In the genomic region with DNA sequence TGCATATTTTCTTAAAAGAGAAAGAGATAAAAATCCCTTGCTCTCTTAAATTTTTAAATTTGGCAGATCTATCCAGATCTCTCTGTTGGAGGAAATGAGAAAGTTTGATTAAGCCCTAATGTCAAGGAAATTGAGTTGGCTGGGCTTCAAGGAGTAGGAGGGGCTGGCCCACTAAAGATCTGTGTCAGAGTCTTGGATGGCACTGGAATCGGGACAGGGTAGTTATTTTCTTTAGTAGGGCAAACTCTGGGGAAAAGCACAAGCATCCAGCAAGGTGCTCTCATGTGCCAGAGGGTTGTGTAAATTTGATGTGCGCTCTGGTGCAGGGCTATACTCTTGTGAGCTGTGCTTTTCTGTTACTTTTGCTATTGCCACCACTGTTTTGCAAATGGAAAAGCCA, we compare ENCODE assay signal across 10 mouse cellular contexts. TPM values are rescaled to one million over a fixed set of nuclear protein-coding genes. Genes with fewer than 3 reads are reported as not detected.
DNase-seq lines count a peak whose midpoint lies in the region; ATAC-seq and TF ChIP-seq lines count a peak whose summit lies in the region.
"Had no signal": no experiment of that assay in that cellular context is flagged by ENCODE, and none has a peak within 500 bp of the region (broad histone marks: within the 10 kb centered on the region; RNA-seq: fewer than 3 reads in every experiment).

No protein-coding gene starts in this region.

- peak; percentile 48 for ATAC-seq in frontal cortex, adult (ENCODE audit: low TSS enrichment)
- peak; percentile 61 for ATAC-seq in forebrain, postnatal 0 days

- 27% methylated on average over 2 of the region's 2 CpGs for WGBS in forebrain, postnatal 0 days

- TF ChIP-seq CTCF in forebrain, postnatal 0 days (IDR thresholded peaks at IDR 0.05; ENCODE audit: low read depth): no peak

- H3K4me2 ChIP-seq in forebrain, postnatal 0 days (ENCODE audit: low read depth): no peak overlapping the region
- H3K4me2 ChIP-seq: heart, embryonic 11.5 days; liver, embryonic 11.5 days had no signal

- no peaks in the 10 kb centered on the region for H3K9me3 ChIP-seq in forebrain, postnatal 0 days (ENCODE audit: low read length)

- H3K4me3 ChIP-seq in forebrain, postnatal 0 days (ENCODE audit: low read depth, low read length): no peak overlapping the region

- no peaks in the 10 kb centered on the region for H3K36me3 ChIP-seq in forebrain, postnatal 0 days (ENCODE audit: insufficient read depth)

- no peaks in the 10 kb centered on the region for H3K27me3 ChIP-seq in forebrain, postnatal 0 days (ENCODE audit: insufficient read depth, low read length)

- no peak for DNase-seq in frontal cortex, postnatal 10 days (ENCODE audit: low spot score in 2 of 2)
- peak; percentile 4 for DNase-seq in ovary, adult 18-20 months (ENCODE audit: low spot score)
- no peak for DNase-seq in ovary, postnatal 14 days (ENCODE audit: low spot score)
- DNase-seq in forebrain, postnatal 0 days: no peak
- DNase-seq in thymus, postnatal 4 days: no peak
- no peak for DNase-seq in natural killer cell, adult 2 months (ENCODE audit: low spot score in 2 of 2)
- no peak for DNase-seq in lung, postnatal 4 days

- H3K27ac ChIP-seq in forebrain, postnatal 0 days (ENCODE audit: low read depth, low read length): 0 out of 2 replicates have a peak overlapping the region, but pooled peaks have one; percentile 22

- H3K4me1 ChIP-seq in forebrain, postnatal 0 days (ENCODE audit: insufficient read depth): no peaks in the 10 kb centered on the region

- no peak overlapping the region for H3K9ac ChIP-seq in forebrain, postnatal 0 days

RNA-seq across cellular contexts. Expression of a gene that starts 45.9 kb away (rescaled TPM):
- 29.3 and 31.9 TPM in 2 replicates for total RNA-seq in forebrain, postnatal 0 days (2014; rRNA removed)
- 122 and 123 TPM in 2 replicates for polyA plus RNA-seq in forebrain, postnatal 0 days (2015; fragmentation: Nextera tagmentation; extraction: Ambion mirVana)
